Mouse (Mus musculus): ENCODE measurements around the gene Banp.

Gene Banp

GRCm38 (mm10) chr8:122018046-122018831, 68.7 kb downstream of the Banp start:
- no peak for DNase-seq (ENCODE audit: low spot score)

- DNase-seq (ENCODE audit: low spot score): no peak
Measured at GRCm38 (mm10) chr8:122019162-122019561, 69.6 kb downstream of the Banp start.

DNA sequence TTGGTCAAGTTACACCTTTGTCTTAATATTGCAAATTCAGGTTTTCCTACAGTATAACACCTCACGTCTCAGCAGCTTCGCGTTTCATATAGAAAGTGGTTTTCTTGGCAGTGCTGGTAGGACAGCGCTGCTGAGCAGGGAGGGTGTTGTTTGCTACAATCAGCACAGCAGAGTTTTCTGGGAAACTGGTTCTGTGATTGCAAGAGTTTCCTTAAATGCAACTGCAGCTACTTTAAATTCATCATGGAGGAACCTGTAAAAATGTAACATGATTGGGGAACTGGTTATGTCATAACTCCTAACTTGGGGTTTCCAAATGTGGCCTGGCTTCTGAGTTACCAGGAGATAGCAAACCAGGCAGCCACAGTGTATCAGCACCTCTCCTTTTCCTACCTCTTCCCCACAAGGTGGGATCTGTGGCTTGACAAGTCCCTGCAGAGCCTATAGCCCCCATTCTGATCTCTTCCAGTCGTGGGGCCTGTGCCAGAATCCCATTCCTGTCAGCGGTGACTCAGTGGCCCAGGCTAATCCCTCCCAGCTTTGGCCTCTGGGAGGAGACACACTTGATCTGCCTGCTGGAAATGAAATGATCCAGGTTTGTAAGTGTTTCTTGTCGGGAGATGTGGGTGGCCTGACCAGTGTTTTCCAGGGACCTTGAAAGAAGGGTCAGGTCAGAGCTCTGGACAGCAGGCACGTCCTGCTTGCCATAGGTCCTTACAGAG, 70.7 kb downstream of the Banp start:
- no peak for DNase-seq (ENCODE audit: low spot score)

GRCm38 (mm10) chr8:122021725-122022124, 72.2 kb downstream of the Banp start:
- DNase-seq (ENCODE audit: low spot score): no peak

- no peak for DNase-seq (ENCODE audit: low spot score)
Measured at GRCm38 (mm10) chr8:122022274-122022673, 72.7 kb downstream of the Banp start.

DNA sequence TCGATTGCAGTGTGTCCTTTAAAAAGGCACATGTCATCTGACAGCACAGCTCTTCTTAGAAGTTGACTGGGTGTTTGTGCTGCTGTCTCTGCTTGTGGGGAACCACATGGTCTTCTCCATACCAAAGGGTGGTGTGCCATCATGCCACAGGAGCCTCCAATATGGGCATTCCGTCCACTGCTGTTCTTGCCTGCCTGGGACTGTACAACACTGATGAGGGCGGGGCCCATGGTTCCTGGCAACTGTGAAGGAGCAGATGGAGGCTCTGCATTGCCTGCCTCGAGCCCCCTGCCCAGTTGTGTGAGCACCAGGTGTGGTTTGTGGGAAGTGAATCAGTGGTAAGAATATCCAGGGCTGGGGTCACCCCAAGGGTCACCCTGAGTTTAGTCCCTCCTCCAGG, 73.2 kb downstream of the Banp start:
- DNase-seq (ENCODE audit: low spot score): no peak

DNA sequence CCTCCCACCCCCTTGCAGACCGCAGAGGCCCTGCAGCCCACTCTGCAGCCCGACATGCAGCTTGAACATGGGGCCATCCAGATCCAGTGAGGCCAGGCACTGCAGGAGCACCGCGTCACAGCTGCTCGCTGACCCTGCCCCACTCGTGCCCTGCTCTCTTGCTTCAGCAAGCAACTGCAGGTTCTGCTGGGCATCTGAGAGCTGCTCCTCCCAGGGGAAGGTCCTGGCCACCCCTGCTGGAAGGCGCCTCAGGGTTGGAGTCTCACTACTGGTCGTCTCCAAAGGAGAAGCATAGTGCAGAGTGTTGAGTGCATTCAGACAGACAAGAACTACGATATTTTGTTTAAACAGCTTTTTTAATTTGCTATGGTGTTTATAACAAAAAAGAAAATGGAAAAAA, 76.0 kb downstream of the Banp start:
- no peak for DNase-seq (ENCODE audit: low spot score)

GRCm38 (mm10) chr8:122028116-122028515, 78.6 kb downstream of the Banp start:
- no peak for DNase-seq (ENCODE audit: low spot score)

- DNase-seq (ENCODE audit: low spot score): no peak
Measured at GRCm38 (mm10) chr8:122030965-122031364, 81.4 kb downstream of the Banp start.

DNA sequence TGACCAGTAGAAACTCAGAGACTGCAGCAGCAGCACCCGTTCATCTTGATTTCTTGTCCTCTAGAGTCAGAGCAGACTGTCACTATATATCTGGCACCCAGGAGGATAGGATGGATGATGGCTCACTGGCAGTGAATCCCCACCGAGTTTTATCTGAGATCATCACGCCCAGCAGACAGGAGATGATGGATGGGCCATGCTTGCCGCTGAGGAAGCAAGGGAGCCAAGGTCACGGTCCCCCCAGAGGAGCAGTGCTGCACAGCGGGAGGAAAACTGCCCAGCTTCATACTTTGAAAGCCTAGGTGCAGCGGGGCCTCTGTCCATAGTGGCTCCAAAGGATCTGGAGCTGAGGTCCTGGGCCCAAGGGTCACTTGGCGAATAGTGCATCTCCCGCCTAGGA, 83.2 kb downstream of the Banp start:
- no peak for DNase-seq (ENCODE audit: low spot score)

GRCm38 (mm10) chr8:122035543-122035942, 86.0 kb downstream of the Banp start:
- no peak for DNase-seq (ENCODE audit: low spot score)

GRCm38 (mm10) chr8:122036325-122036724, 86.8 kb downstream of the Banp start:
- no peak for DNase-seq (ENCODE audit: low spot score)

DNA sequence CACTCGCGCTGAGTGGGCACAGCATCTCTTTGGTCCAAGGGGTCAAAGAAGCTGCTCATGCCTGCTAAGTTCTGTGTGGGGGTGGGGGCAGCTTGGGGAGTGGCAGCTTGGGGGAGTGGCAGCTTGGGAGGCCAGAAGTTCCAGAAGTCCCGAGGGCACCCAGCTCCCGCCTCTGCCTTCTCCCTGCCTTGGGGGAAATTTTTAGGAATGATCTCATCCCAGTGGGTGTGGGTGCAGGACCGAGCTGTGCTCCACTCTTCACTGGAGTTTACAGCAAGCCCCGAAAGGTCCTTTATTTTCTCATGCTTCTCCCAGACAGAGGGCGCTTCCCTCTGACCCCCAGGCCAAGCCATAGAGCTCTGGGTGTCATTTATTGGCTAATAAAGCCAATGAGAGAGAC, 87.7 kb downstream of the Banp start:
- DNase-seq (ENCODE audit: low spot score): no peak

GRCm38 (mm10) chr8:122038076-122038475, 88.5 kb downstream of the Banp start:
- DNase-seq (ENCODE audit: low spot score): no peak

DNA sequence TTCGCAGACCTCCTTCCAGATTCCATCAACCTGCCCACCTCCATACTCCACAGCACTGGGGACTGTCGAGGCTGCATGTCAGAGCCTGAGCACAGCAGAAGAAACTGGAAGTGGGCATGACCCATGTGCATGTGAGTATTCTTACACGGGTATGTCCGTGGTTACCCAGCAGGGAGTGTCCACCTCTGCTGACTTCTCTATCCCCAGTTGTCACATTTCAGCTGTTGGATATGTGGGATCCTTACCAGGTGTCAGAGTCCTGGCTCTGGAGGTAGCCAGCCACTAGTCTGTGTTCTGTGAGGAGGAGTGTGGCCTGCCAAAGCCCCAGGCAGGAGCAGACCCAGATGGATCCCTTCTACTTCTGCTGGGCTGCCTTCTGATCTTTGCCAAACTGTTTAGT, 89.9 kb downstream of the Banp start:
- DNase-seq (ENCODE audit: low spot score): no peak

DNA sequence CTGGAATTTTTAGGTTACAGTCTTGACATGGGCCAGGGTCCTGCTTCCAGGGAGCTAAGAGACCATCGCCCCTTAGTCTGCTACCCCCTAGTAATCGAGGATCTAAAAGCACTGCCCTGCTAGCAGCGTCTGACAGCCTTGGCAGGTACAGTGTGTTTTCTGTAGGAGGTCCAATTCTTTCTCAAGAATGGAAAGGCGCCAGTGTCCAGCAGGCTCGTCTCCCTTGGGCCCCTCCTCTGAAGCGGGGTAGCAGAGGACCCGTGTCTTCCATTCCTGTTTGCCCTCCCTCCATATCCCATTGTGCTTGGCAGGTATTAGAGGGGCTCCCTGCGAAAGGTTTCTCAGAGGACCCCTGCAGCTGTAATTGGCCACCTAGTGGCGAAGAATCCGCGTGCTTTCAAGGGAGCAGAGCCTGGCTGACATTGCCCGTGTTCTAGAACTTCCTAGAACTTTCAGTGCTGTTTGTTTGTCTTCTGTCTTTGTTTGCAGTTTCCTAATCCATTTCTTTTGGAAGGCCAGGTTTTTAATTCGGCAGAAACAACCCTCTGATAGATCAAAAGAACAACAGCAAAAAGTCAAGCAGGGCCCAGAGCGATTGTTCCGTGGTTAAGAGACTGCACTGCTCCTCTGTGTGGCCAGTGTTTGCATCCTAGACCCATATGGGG, 97.8 kb downstream of the Banp start:
- DNase-seq (ENCODE audit: low spot score): no peak

DNA sequence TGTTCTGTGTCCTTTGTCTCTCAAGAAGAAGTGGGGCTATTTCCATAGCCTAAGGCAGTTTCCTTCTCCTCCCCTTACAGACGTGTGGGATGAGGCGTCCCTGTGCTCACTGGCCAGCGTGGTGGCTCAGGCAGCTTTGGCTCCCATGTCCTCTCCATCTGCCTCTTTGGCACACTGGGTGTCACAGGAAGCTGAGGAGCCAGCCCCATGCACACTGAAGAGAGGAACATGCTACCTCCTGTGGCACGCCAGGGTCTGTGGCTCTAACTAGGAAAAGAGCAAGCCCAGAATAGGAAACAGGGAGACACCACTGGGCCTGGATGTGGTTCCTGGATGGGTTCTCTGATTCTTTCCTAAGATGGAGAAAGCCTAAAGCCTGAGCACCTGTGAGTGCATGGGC, 99.7 kb downstream of the Banp start:
- DNase-seq (ENCODE audit: low spot score): no peak

GRCm38 (mm10) chr8:122049923-122050322, 100.4 kb downstream of the Banp start:
- no peak for DNase-seq (ENCODE audit: low spot score)

GRCm38 (mm10) chr8:122050620-122051019, 101.1 kb downstream of the Banp start:
- no peak for DNase-seq (ENCODE audit: low spot score)

GRCm38 (mm10) chr8:122055321-122055720, 105.8 kb downstream of the Banp start:
- DNase-seq (ENCODE audit: low spot score): no peak

- DNase-seq (ENCODE audit: low spot score): no peak
Measured at GRCm38 (mm10) chr8:122056113-122056512, 106.6 kb downstream of the Banp start.

GRCm38 (mm10) chr8:122056882-122057281, 107.3 kb downstream of the Banp start:
- no peak for DNase-seq (ENCODE audit: low spot score)

- DNase-seq (ENCODE audit: low spot score): no peak
Measured at GRCm38 (mm10) chr8:122058510-122058909, 109.0 kb downstream of the Banp start.

All from c-Kit-positive CD71-positive TER-119-positive erythroid progenitor cells, embryonic 14.5 days (primary cell).